Mouse (Mus musculus) megakaryocyte, embryonic 14.5 days (primary cell): ENCODE measurements around the gene Map2k5.

Experiments
- FLI1 ChIP-seq: IDR thresholded peaks from 2 replicates; pipeline ENCODE4 v1.6.1; 2012; ENCODE audit warnings: low read length, inconsistent platforms, mixed read lengths
- GATA1 ChIP-seq: IDR thresholded peaks from 3 replicates; pipeline ENCODE4 v1.6.1; 2012; ENCODE audit warnings: mixed read lengths, low read length, inconsistent platforms, borderline replicate concordance

- TF ChIP-seq GATA1 = no peak
- TF ChIP-seq FLI1 = no peak
These were observed 176.1 kb downstream of the Map2k5 start for GRCm38 (mm10) chr9:63201376-63202323.
